Mouse (Mus musculus) limb, embryonic 11.5 days (tissue): ENCODE results near the gene Ganab. TPM values are rescaled to one million over a fixed set of nuclear protein-coding genes. Genes with fewer than 3 reads are reported as not detected.
"Not testable (repeated sequence)": the region's sequence is repeated elsewhere in the genome, so short reads cannot be mapped to it uniquely, and the experiment has no call there.

Experiments used
- ATAC-seq: fragments of 200-750 bp; cut with Nextera tagmentation; 2 replicates; pipeline ENCODE4 v1.8.0; 2017; ENCODE audit warnings: low read depth; ENCODE audit not compliant: insufficient number of reproducible peaks, low FRiP score, low TSS enrichment
- DNase-seq: peaks from one replicate; pipeline ENCODE4 v3.0.0-alpha.2; 2015; ENCODE audit warnings: low spot score
- H3K27ac ChIP-seq: fragments of 300-500 bp; sonication (generic); replicated peaks from 2 replicates; pipeline ENCODE4 v1.5.1; 2014; ENCODE audit warnings: low read depth, mild to moderate bottlenecking, low read length
- H3K27me3 ChIP-seq: fragments of 300-500 bp; sonication (generic); 2 replicates; pipeline ENCODE4 v1.6.1; 2014; ENCODE audit warnings: mild to moderate bottlenecking, low read length, mixed read lengths; ENCODE audit not compliant: control insufficient read depth, insufficient read depth
- H3K36me3 ChIP-seq: fragments of 300-500 bp; sonication (generic); 2 replicates; pipeline ENCODE4 v1.6.1; 2014; ENCODE audit warnings: mild to moderate bottlenecking, low read length, moderate library complexity, mixed read lengths; ENCODE audit not compliant: control insufficient read depth, insufficient read depth
- H3K4me1 ChIP-seq: fragments of 300-500 bp; sonication (generic); 2 replicates; pipeline ENCODE4 v1.6.1; 2014; ENCODE audit warnings: low read length, mixed read lengths; ENCODE audit not compliant: control insufficient read depth, insufficient read depth
- H3K4me2 ChIP-seq: fragments of 300-500 bp; sonication (generic); 2 replicates; pipeline ENCODE4 v1.6.1; 2014; ENCODE audit warnings: low read depth, mild to moderate bottlenecking, moderate library complexity; ENCODE audit not compliant: severe bottlenecking
- H3K4me3 ChIP-seq: fragments of 300-500 bp; sonication (generic); 2 replicates; pipeline ENCODE4 v1.5.1; 2014; ENCODE audit warnings: low read depth, low read length
- H3K9ac ChIP-seq: fragments of 300-500 bp; sonication (generic); 2 replicates; pipeline ENCODE4 v1.6.1; 2014; ENCODE audit warnings: mild to moderate bottlenecking, low read length
- H3K9me3 ChIP-seq: fragments of 300-500 bp; sonication (generic); 2 replicates; pipeline ENCODE4 v1.6.1; 2016; ENCODE audit warnings: low read length; ENCODE audit not compliant: control insufficient read depth
- WGBS: fragments of 180-500 bp; shearing (Covaris S2); extraction: QIAGEN DNeasy Blood & Tissue Kit; methylation state at CpG from one replicate; pipeline ENCODE4 v1.1.7; 2014; 5-methylcytosine and 5-hydroxymethylcytosine counted together
- polyA plus RNA-seq: library from polyadenylated mRNA; unstranded; fragments of >200 nt; fragmentation: Nextera tagmentation; extraction: Ambion mirVana; gene quantifications from 2 replicates; pipeline ENCODE4 v1.2.1, GENCODE M21; 2014

The Ganab gene
- polyA plus RNA-seq, 1 experiment from 2014 or later = 111 TPM

GRCm38 (mm10) chr19:8864265-8864664 lies 33.6 kb upstream of the Ganab start:
- Histone ChIP-seq H3K27ac (no peak overlapping the region), H3K4me2 (no peak overlapping the region), H3K4me3 (no peak overlapping the region), H3K9me3 (no peaks in the 10 kb centered on the region), H3K36me3 (no peaks in the 10 kb centered on the region), H3K4me1 (no peaks in the 10 kb centered on the region), H3K9ac (no peak overlapping the region), H3K27me3 (no peaks in the 10 kb centered on the region)
- WGBS = 83% methylated on average over 6 of the region's 6 CpGs
- no peak for ATAC-seq
- no peak for DNase-seq

- not testable (repeated sequence) for H3K27ac ChIP-seq, DNase-seq, H3K27me3 ChIP-seq, H3K4me1 ChIP-seq, ATAC-seq, H3K9me3 ChIP-seq, H3K9ac ChIP-seq, H3K36me3 ChIP-seq, H3K4me3 ChIP-seq
- WGBS = 76% methylated on average over 3 of the region's 3 CpGs
- H3K4me2 ChIP-seq = 0 out of 2 replicates have a peak overlapping the region, but pooled peaks have one; percentile 55
Observed at GRCm38 (mm10) chr19:8870381-8870780, 27.5 kb upstream of the Ganab start.

- H3K36me3 ChIP-seq = peaks cover 8% of the 10 kb centered on the region
- WGBS = 58% methylated on average over 9 of the region's 9 CpGs
- H3K27me3 ChIP-seq = no peaks in the 10 kb centered on the region
- H3K4me3 ChIP-seq = peak overlapping the region; percentile 74
- H3K27ac ChIP-seq = no peak overlapping the region
- peaks cover 5% of the 10 kb centered on the region; the same call in 1 of the 2 replicates for H3K4me1 ChIP-seq
- H3K4me2 ChIP-seq = peak overlapping the region; percentile 55
- ATAC-seq = peak; percentile 1; the same call in 1 of the 2 replicates
- peak overlapping the region; percentile 78 for H3K9ac ChIP-seq
- H3K9me3 ChIP-seq = no peaks in the 10 kb centered on the region
- DNase-seq = no peak
Observed at GRCm38 (mm10) chr19:8870838-8871237, 27.0 kb upstream of the Ganab start.

- under 1% methylated on average over 59 of the region's 59 CpGs for WGBS
- H3K9ac ChIP-seq = peak within 1 kb of the TSS; percentile 78
- peaks cover 8% of the 10 kb centered on the region for H3K36me3 ChIP-seq
- DNase-seq = peak; percentile 95
- peak; percentile 95 for ATAC-seq
- H3K4me2 ChIP-seq = peak within 1 kb of the TSS; percentile 55
- H3K4me3 ChIP-seq = peak within 1 kb of the TSS; percentile 74
- H3K27me3 ChIP-seq = no peaks in the 10 kb centered on the region
- no peaks in the 10 kb centered on the region for H3K9me3 ChIP-seq
- peaks cover 5% of the 10 kb centered on the region; the same call in 1 of the 2 replicates for H3K4me1 ChIP-seq
- H3K27ac ChIP-seq = no peak within 1 kb of the TSS; the same call in 1 of the 2 replicates
Observed at GRCm38 (mm10) chr19:8871267-8872186, 26.3 kb upstream of the Ganab start, which contains the start of gene Ubxn1. TSS of gene Ubxn1 (plus strand) at chr19:8871496.

- ATAC-seq (no peak), DNase-seq (no peak)
- peak overlapping the region; percentile 74 for H3K4me3 ChIP-seq
- WGBS = 78% methylated on average over 10 of the region's 10 CpGs
- H3K4me2 ChIP-seq = peak overlapping the region; percentile 55
- peaks cover 8% of the 10 kb centered on the region for H3K36me3 ChIP-seq
- no peaks in the 10 kb centered on the region for H3K27me3 ChIP-seq
- no peak overlapping the region for H3K27ac ChIP-seq
- H3K9me3 ChIP-seq = no peaks in the 10 kb centered on the region
- peak overlapping the region; percentile 78 for H3K9ac ChIP-seq
- H3K4me1 ChIP-seq = peaks cover 5% of the 10 kb centered on the region; the same call in 1 of the 2 replicates
Observed at GRCm38 (mm10) chr19:8872266-8872840, 25.5 kb upstream of the Ganab start.

- ATAC-seq = no peak
- no peak overlapping the region for H3K4me2 ChIP-seq
- no peak overlapping the region for H3K27ac ChIP-seq
- no peak overlapping the region for H3K4me3 ChIP-seq
- H3K9ac ChIP-seq = no peak overlapping the region
- no peaks in the 10 kb centered on the region for H3K27me3 ChIP-seq
- H3K4me1 ChIP-seq = peaks cover 5% of the 10 kb centered on the region; the same call in 1 of the 2 replicates
- H3K9me3 ChIP-seq = no peaks in the 10 kb centered on the region
- DNase-seq = no peak
- H3K36me3 ChIP-seq = peaks cover 8% of the 10 kb centered on the region
- 93% methylated on average over 7 of the region's 7 CpGs for WGBS
Observed at GRCm38 (mm10) chr19:8875031-8875430, 22.8 kb upstream of the Ganab start.

- Histone ChIP-seq H3K4me2 (peak within 1 kb of the TSS; percentile 59), H3K36me3 (no peaks in the 10 kb centered on the region; the same call in 1 of the 2 replicates), H3K4me3 (peak within 1 kb of the TSS; percentile 51), H3K27ac (no peak within 1 kb of the TSS; the same call in 1 of the 2 replicates), H3K9me3 (no peaks in the 10 kb centered on the region), H3K27me3 (no peaks in the 10 kb centered on the region), H3K4me1 (no peaks in the 10 kb centered on the region), H3K9ac (peak within 1 kb of the TSS; percentile 65)
- ATAC-seq = peak; percentile 94
- peak; percentile 86 for DNase-seq
- under 1% methylated on average over 42 of the region's 42 CpGs for WGBS
Observed at GRCm38 (mm10) chr19:8880311-8881033, 17.4 kb upstream of the Ganab start, which contains the start of gene Uqcc3. TSS of gene Uqcc3 (minus strand) at chr19:8880923.

- H3K27me3 ChIP-seq = no peaks in the 10 kb centered on the region
- H3K4me1 ChIP-seq = no peaks in the 10 kb centered on the region
- H3K4me2 ChIP-seq = peak overlapping the region; percentile 59
- ATAC-seq (no peak), DNase-seq (no peak)
- WGBS = 20% methylated on average over 3 of the region's 3 CpGs
- peak overlapping the region; percentile 51 for H3K4me3 ChIP-seq
- peak overlapping the region; percentile 65 for H3K9ac ChIP-seq
- no peaks in the 10 kb centered on the region; the same call in 1 of the 2 replicates for H3K36me3 ChIP-seq
- no peak overlapping the region for H3K27ac ChIP-seq
- no peaks in the 10 kb centered on the region for H3K9me3 ChIP-seq
Observed at GRCm38 (mm10) chr19:8881034-8881392, 16.9 kb upstream of the Ganab start.
